Mouse (Mus musculus) spleen, adult 2 months (tissue): ENCODE results near the gene Wdr18.

Source experiments
- CTCF ChIP-seq: fragments of 200-500 bp; IDR thresholded peaks from 2 replicates; pipeline ENCODE4 v1.5.1; 2011; ENCODE audit warnings: mild to moderate bottlenecking, inconsistent platforms; ENCODE audit not compliant: insufficient read depth, insufficient read length, insufficient replicate concordance; ENCODE audit errors: extremely low read depth
- POLR2A ChIP-seq: fragments of 200-500 bp; IDR thresholded peaks from 2 replicates; pipeline ENCODE4 v1.6.1; 2011; ENCODE audit warnings: low read depth, low read length, inconsistent platforms

- no peak for TF ChIP-seq CTCF
- TF ChIP-seq POLR2A = no peak
Measured at GRCm38 (mm10) chr10:79969124-79969568, 9.2 kb downstream of the Wdr18 start.
